Mouse (Mus musculus): ENCODE results near the gene Raver2. TPM values are rescaled to one million over a fixed set of nuclear protein-coding genes. Genes with fewer than 3 reads are reported as not detected.
A peak's percentile ranks its signal among the peaks of the same experiment; 100 is the strongest.

Raver2 gene
- total RNA-seq, 4 experiments from 2014 or later = 1.8 to 3.5 (median 2.3) TPM

GRCm38 (mm10) chr4:101172738-101173137 is 104.0 kb downstream of the Raver2 start:
- DNase-seq (ENCODE audit: low spot score in 2 of 2) = no peak

GRCm38 (mm10) chr4:101174916-101175625 is 106.3 kb downstream of the Raver2 start:
- DNase-seq (ENCODE audit: low spot score in 2 of 2) = no peak

DNA sequence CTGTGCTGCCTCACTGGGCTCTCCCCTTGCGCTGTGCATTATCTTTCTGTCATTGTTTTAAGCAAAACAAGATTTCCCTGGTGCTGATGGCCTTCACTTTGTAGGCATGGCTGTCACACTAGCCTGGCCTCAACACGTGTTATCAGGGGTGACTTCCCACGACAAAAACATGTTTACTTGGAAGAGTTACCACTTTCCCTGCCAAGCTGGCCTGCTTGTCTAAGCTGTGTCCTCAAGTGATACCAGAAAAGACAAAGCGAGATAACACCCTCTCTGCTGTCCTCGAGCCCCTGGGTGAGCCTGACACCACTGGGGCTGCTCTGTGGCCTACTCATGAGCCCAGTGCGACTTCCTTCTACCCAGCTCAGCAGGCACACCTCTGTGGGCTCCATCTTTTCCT is 107.3 kb downstream of the Raver2 start:
- DNase-seq (ENCODE audit: low spot score in 2 of 2) = no peak

GRCm38 (mm10) chr4:101177796-101178195 is 109.0 kb downstream of the Raver2 start:
- no peak for DNase-seq (ENCODE audit: low spot score in 2 of 2)

GRCm38 (mm10) chr4:101179076-101179475 is 110.3 kb downstream of the Raver2 start:
- DNase-seq (ENCODE audit: low spot score in 2 of 2) = no peak

GRCm38 (mm10) chr4:101179836-101180235 is 111.1 kb downstream of the Raver2 start:
- no peak for DNase-seq (ENCODE audit: low spot score in 2 of 2)

DNA sequence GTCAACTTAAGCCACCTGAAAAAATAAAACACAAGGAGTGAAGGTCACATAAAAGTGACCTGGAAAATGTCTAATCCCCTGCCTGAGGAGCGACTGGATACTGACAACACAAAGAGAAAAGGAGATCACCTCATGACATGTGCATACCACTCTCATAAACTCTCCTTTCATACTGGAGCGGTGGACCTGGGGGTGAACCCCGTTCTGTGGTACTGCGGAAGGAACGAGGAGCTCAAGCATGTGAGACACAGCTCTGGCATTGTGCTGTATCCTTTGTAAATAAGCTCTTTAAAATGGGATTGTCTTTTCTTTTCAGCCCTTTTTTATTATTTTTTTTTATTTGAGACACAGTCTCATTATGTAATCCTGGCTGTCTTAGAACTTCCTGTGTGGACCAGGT is 111.9 kb downstream of the Raver2 start:
- no peak for DNase-seq (ENCODE audit: low spot score in 2 of 2)

GRCm38 (mm10) chr4:101182603-101183011 is 113.8 kb downstream of the Raver2 start:
- DNase-seq (ENCODE audit: low spot score in 2 of 2) = no peak

GRCm38 (mm10) chr4:101185216-101185615 is 116.4 kb downstream of the Raver2 start:
- no peak for DNase-seq (ENCODE audit: low spot score in 2 of 2)

- no peak for DNase-seq (ENCODE audit: low spot score in 2 of 2)
Measured at GRCm38 (mm10) chr4:101186591-101186990, 117.8 kb downstream of the Raver2 start.

- no peak for DNase-seq (ENCODE audit: low spot score in 2 of 2)
Measured at GRCm38 (mm10) chr4:101187381-101187780, 118.6 kb downstream of the Raver2 start.

DNA sequence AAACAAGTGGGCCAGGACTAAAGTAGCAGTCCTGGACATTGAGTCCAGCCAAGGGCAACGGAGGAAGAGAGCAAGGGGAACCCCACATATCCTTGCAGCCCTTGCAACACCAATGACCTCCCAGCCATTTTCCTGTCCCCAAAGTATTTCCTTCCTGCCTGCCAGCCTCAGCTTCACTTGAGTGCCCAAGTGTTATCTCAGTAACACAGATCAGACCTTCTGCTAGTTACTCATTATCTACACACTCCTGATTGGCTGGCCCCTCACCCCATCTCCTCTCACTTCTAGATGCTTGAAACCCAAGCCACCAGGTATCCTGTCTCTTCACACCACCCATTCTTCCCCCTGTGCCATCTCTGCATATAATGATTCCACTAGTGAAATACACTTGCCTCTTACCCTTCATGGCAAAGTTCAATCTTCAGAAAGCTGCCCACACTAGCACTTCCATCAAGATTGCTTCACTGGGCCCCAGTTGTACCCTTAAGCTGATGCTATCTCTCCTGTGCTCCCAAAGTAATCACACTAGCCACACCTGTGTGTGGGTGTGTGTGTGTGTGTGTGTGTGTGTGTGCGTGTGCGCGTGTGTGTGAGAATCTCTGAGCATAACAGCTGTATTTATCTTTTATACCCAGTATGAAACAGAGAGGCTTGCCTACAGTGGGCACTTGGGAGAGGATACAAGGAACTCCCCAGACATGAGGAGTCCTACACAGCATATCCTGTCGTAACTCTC is 123.6 kb downstream of the Raver2 start:
- DNase-seq (ENCODE audit: low spot score in 2 of 2) = no peak

- DNase-seq (ENCODE audit: low spot score in 2 of 2) = no peak
Measured at GRCm38 (mm10) chr4:101194170-101194569, 125.4 kb downstream of the Raver2 start.

DNA sequence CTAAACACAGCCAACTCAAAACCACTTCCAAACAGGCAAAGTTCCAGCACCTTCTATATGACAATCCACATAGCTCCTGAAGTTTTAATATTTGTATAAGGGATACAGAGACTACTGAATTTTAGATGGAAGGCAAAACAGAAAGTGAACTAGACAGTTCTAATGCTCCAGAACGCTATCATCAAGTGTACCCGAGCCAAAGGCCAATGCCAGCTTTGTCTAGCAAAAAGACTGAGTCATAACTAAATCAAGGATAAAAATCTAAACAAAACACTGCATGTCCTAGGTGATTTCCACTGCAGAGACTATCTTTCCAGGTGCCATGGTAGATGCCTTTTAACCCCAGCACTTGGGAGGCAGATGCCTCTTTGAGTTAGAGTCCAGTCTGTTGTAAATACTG is 127.6 kb downstream of the Raver2 start:
- DNase-seq (ENCODE audit: low spot score in 2 of 2) = no peak

DNA sequence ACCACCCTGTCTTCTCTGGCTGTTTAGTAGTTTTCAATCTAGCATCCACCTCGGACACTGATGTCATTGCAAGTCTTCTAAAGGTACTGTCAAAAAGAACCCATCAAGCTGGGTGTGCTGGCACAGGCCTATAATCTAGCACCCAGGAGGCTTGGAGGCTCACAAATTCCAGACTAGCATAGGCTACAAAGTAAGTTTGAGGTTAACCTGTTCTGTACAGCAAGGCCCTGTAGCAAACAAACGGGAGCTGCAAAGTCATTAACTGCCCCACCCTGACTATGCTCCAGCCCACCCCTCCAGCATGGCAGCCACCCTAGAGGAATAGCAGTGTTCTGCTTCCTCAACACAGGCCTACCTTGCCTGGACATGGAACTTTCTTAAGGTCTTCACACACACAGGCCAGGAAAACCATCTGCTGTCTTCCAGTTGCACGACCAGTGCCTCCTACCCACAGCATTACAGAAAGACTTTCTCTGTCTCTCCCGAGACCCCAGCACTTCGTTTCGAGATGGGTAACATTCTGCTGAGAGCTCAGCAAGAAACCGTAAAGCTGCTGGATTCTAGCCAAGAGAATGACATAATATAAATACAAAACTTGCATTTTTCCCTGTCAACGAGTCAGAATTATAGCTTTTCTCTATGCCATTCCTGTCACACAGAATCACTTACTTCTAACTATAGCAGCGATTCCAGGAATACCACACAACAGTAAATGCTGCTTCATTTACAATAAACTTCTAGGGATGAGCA is 128.8 kb downstream of the Raver2 start:
- DNase-seq (ENCODE audit: low spot score in 2 of 2) = no peak

DNA sequence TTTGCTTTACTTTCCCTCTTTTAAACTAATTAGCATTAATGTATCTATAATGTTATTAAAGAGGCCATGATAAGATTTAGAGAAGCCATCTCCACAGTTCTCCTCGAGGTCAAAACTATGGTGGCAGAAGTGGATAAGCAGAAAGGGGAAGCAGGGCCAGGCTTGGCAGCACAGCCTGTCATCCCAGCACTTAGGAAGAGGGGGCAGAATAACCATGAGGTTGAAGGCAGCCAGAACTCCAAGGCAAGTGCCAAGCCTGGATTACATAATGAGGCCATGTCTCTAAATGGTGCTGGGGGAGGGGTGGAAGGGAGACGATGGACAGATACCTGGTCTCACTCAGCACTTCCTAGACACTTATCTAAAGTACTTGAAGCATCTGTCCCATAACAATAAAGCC is 129.6 kb downstream of the Raver2 start:
- DNase-seq (ENCODE audit: low spot score in 2 of 2) = peak; percentile 74 to 82

DNA sequence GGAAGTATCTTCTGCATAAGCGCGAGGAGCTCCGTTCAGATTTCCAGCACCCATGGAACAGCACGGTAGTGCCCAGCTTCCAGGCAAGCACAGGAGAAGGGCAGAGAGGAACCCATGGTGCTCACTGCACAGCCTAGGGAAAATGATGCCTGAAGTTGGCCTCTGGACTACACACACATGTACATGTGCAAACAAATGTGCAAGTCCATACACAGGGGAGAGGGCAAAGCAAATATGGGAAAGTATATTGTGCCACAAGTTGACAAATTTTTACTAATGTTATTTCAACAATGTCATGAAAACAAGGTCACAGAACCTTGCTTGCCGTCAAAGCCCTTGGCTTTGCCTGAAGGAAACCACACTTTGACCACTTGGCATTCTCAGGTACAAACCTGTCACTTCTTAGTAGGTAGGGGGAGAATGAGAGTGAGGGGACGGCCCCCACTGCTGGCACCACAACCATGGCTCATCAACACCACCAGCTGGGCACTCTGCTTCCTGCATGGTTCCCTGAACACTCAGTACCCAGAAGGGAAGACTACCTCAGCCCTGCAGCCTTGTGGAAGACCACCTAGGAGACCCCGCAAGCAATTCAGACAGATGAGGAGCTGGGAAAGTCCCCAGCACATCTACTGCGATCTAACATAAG is 130.8 kb downstream of the Raver2 start:
- DNase-seq (ENCODE audit: low spot score in 2 of 2) = no peak

All from gastrocnemius, adult 8-10 months (tissue).